Mouse (Mus musculus) ovary, postnatal 10 days (tissue): Measurements from ENCODE around the gene Reps1.

Experiments
- DNase-seq: peaks from one replicate; pipeline ENCODE4 v3.0.0; 2022; ENCODE audit warnings: low spot score

Reps1 gene

GRCm38 (mm10) chr10:18055696-18056390, at the start of gene Reps1:
Gene Reps1 (plus strand): TSS chr10:18055861.
- DNase-seq, result peak; percentile 31

- DNase-seq, result no peak
Measured at GRCm38 (mm10) chr10:18006756-18007155, 48.9 kb upstream of the Reps1 start.

GRCm38 (mm10) chr10:18007243-18007642, 48.4 kb upstream of the Reps1 start:
- no peak for DNase-seq

DNA sequence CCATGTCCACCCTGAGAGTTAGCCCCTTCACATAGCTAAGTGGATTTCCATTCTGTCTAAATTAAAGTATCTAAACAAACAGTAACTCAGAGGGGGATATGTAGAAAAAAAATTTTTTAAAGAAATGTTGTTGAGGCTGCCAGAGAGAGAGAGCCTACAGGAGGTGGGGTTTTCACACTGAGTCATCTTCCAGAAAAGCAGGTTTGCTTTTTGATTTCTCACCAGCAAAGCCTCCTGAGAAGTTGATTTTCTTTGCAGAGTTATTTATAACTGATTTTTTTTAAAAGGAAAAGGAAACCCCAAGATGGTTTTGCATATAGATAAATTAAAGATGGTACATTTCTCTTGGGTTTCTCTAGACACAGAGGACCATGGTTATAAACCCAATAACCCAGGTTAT, 47.5 kb upstream of the Reps1 start:
- no peak for DNase-seq

DNA sequence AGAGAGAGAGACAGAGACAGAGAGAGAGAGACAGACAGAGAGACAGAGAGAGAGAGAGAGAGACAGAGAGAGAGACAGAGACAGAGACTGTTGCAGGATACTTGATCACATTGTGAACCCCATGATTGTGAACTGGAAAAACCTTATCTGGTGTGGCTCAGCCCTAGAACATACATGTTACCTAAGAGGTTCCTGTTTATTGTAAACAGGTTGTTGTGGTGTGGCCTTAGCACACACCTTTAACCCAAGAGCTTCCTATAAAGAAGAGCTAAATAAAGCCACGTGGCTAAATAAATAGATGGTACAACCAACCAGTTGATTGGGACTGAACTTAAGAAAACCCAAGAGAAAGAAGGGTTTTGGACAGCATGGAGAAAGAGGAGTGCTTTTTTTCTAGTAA, 45.9 kb upstream of the Reps1 start:
- DNase-seq, result no peak

- no peak for DNase-seq
Measured at GRCm38 (mm10) chr10:18011761-18012160, 43.9 kb upstream of the Reps1 start.

GRCm38 (mm10) chr10:18020443-18020842, 35.2 kb upstream of the Reps1 start:
- no peak for DNase-seq

DNA sequence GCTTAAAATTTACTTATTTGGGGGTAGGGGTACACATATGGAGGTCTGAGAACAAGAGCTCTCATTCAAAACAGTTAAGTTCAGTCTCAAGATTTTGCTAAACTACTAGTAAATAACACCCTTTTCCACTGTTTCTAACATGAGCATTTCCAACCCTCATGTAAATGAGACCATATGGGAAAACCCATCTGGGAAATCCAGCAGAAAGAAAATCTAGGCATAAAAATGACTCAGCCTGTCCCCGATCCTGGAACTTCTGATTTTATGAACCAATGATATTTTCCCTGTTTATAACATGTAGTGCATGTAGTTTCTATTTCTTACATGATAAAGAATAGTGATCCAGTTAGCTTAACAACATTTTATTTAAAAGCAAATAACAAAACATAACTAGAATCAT, 34.8 kb upstream of the Reps1 start:
- no peak for DNase-seq

GRCm38 (mm10) chr10:18021576-18022311, 33.9 kb upstream of the Reps1 start:
- no peak for DNase-seq

DNA sequence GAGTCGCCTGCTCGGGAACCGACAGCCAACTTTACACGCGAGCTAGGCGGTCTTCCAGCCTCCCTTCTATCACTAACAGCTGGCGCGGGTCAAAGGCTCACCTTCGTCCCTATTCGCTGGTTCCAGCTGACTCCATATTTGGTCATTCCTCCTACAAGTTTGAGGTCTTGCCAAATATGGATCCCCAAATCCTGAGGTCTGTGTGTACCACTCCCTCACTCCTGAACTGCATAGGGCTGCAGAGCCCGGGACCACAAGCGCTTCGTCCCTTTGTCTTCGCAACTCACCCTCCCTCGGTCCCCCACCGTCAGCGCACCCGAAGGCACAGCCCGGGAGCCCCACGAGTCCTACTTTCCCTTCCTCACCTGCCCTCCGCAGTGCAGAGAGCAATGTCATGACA, 33.3 kb upstream of the Reps1 start:
- DNase-seq, result peak; percentile 54

GRCm38 (mm10) chr10:18022741-18023347, 32.8 kb upstream of the Reps1 start, which contains the start of gene Abracl:
Gene Abracl (minus strand): TSS chr10:18023288.
- DNase-seq, result peak; percentile 42

GRCm38 (mm10) chr10:18034408-18034807, 21.3 kb upstream of the Reps1 start:
- DNase-seq, result no peak

GRCm38 (mm10) chr10:18036849-18037248, 18.8 kb upstream of the Reps1 start:
- no peak for DNase-seq

GRCm38 (mm10) chr10:18046380-18046779, 9.3 kb upstream of the Reps1 start:
- DNase-seq, result no peak

- DNase-seq, result no peak
Measured at GRCm38 (mm10) chr10:18047380-18048146, 8.1 kb upstream of the Reps1 start.

DNA sequence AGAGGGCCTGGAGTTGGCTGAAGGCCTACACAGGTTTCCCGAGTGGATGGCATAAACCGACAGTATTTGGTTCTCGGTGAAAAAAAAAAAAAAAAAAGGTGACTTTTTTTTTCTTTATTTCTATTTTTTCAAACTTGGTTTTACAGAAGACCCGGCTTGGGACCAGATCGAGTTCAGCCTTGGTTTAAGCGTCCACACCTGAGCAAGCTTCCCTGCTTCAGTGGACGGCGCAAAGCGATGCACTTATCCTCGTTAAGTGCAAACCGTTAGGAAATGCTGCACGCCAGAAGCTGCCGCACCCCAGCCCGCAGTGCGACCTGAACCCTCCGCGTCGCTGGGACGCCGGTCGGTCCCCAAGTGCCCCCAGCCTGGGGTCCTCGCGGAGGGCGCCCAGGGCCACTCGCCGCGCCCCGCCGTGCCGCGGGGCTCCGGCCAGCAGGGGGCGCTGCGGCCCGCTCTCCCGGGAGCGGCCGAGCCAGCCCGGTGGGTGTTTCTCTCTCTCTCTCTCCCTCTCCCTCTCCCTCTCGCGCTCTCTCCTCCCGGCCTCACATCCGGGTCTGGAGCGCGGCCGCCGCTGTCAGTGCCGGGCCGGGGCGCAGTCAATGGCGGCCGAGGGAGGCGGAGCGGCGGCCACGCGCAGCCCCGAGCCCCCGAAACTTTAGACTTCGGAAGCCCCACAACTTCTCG, 509 bp upstream of the Reps1 start:
- peak; percentile 74 for DNase-seq

DNA sequence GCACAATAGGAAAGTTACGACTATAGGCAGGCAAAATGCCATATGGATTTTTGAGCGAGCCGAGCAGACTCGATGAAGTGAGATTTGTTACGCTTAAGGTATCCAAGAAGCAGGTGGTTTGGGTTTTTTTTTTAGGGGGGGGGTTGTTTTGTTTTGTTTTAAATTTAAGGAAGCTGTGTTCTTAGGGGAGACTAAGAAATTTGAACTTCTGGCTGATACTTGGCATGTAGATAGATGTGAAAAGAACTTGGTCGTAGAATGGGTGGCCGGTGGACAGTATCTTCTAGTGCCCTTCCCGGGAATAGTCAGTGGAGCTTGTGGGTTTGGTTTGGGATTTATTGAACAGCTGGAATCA, 707 bp downstream of the Reps1 start:
- DNase-seq, result no peak

DNA sequence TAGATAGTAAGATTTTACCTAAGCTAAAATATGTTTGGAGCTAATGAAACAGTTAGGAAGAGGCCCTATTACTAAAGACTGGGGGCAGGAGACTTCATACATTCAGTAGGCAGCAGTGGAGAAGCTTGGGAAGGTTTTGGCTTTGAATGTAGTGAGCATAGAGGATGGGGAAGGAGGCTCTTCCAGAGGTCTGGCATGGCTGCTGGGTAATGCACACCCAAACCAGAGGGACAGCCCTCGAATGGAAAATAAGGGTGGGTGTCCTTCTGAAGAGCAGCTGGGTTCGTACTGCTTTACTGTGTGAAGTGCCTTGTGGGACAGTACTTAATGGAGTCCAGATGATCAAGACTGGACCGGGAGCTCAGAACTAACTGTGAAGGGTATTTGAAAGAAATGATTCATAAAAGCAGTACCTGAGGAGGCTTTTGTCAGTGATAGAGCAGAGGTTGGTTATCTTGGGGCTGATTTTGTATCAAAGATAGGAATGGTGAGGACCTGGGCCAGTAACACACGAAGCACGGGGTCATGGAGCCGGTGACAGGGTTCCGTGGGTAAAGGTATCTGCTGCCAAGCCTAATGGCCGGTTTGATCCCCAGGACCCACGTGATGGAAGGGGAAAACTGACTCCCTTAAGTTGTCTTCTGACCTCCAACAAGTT, 3.1 kb downstream of the Reps1 start:
- no peak for DNase-seq

GRCm38 (mm10) chr10:18059807-18060206, 4.1 kb downstream of the Reps1 start:
- no peak for DNase-seq

GRCm38 (mm10) chr10:18060778-18061177, 5.1 kb downstream of the Reps1 start:
- DNase-seq, result no peak

DNA sequence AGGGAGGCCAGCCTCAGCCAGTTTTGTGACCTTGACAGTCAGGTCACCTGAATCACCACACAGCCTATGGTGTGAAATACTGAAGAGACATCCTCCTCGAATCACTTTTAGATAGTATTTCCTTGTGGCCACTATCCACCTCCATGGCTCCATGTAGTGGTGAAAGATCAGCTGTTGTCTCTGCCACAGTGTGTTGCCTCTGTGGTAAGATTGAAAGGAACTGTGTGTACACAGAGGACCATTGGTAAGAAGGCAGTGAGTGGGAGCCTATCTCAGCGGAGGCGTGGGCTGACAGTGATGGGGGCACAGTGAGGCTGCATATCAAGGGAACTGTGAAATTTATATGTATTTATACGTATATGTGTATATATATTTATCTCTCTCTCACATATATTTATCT, 5.9 kb downstream of the Reps1 start:
- no peak for DNase-seq
